Mouse (Mus musculus) liver, postnatal 0 days (tissue): ENCODE data around the gene St8sia1.

Experiments used
- CTCF ChIP-seq: sonication (generic); IDR thresholded peaks from 2 replicates; pipeline ENCODE4 v1.5.1; 2016; ENCODE audit warnings: antibody characterized with exemption, low read depth
- EP300 ChIP-seq: IDR thresholded peaks from 2 replicates; pipeline ENCODE4 v1.6.1; 2016; ENCODE audit warnings: antibody characterized with exemption, low read depth, mild to moderate bottlenecking

DNA sequence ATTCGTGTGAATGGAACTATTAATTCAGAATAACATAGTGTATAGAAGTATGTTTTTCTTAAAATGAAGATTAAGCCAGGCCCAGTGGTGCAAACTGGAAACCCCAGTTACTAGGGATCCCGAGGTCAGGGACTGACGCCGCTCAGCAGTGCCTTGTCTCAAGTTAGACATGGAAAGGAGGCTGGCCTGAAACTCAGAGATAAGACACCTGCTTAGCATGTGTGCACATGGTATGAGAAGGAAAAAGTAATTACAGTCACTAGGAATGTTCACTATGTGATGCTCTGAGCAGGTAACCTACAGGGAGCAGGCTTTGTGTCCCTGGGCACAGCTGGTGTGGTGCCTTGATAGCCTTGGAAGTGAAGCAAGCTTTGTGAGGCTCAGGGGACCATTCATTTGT, 192.6 kb downstream of the St8sia1 start:
- TF ChIP-seq CTCF = no peak
- TF ChIP-seq EP300 = no peak
